Mouse (Mus musculus) E14TG2a.4 (cell line): Measurements from ENCODE around the gene Plaa.

Experiments used
- CTCF ChIP-seq: conservative IDR thresholded peaks from 2 replicates; pipeline ENCODE4 v1.5.1; 2014; ENCODE audit warnings: low read length
- NANOG ChIP-seq: IDR thresholded peaks from 2 replicates; pipeline ENCODE4 v1.6.1; 2014; ENCODE audit warnings: borderline replicate concordance, low read length, mixed read lengths

DNA sequence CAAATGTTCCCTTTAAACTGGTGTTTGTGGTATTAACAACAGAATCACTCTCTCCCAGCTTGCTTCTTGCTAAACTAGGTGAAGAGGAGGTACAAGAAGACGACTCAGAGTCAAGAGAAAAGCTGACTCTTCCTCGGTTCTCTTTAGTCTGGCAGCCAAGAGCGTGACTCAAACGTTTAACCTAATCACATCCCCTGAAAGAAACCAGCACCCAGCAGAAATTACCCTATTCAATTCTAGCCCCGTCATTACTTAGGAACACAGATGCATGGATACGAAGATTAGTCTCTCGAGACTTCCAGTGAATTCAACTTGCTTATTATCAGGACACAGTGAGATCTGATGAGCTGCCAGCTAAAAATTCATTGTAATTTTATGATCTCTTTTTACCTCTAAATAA is 58.7 kb downstream of the Plaa start:
- TF ChIP-seq CTCF (no peak), NANOG (no peak)
